Mouse (Mus musculus) heart, embryonic 16.5 days (tissue): ENCODE results near the gene Wdr49. TPM values are rescaled to one million over a fixed set of nuclear protein-coding genes. Genes with fewer than 3 reads are reported as not detected.

ENCODE experiments used
- ATAC-seq: fragments of 200-750 bp; cut with Nextera tagmentation; replicated peaks from 2 replicates; pipeline ENCODE4 v1.8.0; 2017; ENCODE audit warnings: moderate number of reproducible peaks; ENCODE audit not compliant: insufficient read depth, low FRiP score; ENCODE audit errors: extremely low read depth
- H3K27ac ChIP-seq: fragments of 300-500 bp; sonication (generic); 2 replicates; pipeline ENCODE4 v1.5.1; 2014; ENCODE audit warnings: mild to moderate bottlenecking, low read length, control low read depth, moderate library complexity
- H3K27me3 ChIP-seq: fragments of 300-500 bp; sonication (generic); 2 replicates; pipeline ENCODE4 v1.6.1; 2014; ENCODE audit warnings: low read length, mixed read lengths; ENCODE audit not compliant: control insufficient read depth, insufficient read depth
- H3K36me3 ChIP-seq: fragments of 300-500 bp; sonication (generic); 2 replicates; pipeline ENCODE4 v1.6.1; 2014; ENCODE audit not compliant: control insufficient read depth, insufficient read depth
- H3K4me1 ChIP-seq: fragments of 300-500 bp; sonication (generic); 2 replicates; pipeline ENCODE4 v1.6.1; 2014; ENCODE audit warnings: low read length, mixed read lengths; ENCODE audit not compliant: control insufficient read depth, insufficient read depth
- H3K4me2 ChIP-seq: fragments of 300-500 bp; sonication (generic); 2 replicates; pipeline ENCODE4 v1.6.1; 2014; ENCODE audit warnings: low read depth, mild to moderate bottlenecking, control low read depth, low read length
- H3K4me3 ChIP-seq: fragments of 300-500 bp; sonication (generic); 2 replicates; pipeline ENCODE4 v1.5.1; 2014; ENCODE audit warnings: mild to moderate bottlenecking, control low read depth, low read length
- H3K9ac ChIP-seq: fragments of 300-500 bp; sonication (generic); 2 replicates; pipeline ENCODE4 v1.6.1; 2014; ENCODE audit warnings: low read length, control low read depth
- H3K9me3 ChIP-seq: fragments of 300-500 bp; sonication (generic); replicated peaks from 2 replicates; pipeline ENCODE4 v1.6.1; 2016; ENCODE audit warnings: low read length; ENCODE audit not compliant: control insufficient read depth
- WGBS: fragments of 180-500 bp; shearing (Covaris S2); extraction: QIAGEN DNeasy Blood & Tissue Kit; methylation state at CpG from one replicate; pipeline ENCODE4 v1.1.7; 2014; 5-methylcytosine and 5-hydroxymethylcytosine counted together
- polyA plus RNA-seq: library from polyadenylated mRNA; unstranded; fragments of >200 nt; fragmentation: Nextera tagmentation; extraction: Ambion mirVana; gene quantifications from 2 replicates; pipeline ENCODE4 v1.2.1, GENCODE M21; 2015

The Wdr49 gene
- polyA plus RNA-seq, 1 experiment from 2014 or later, result not detected

GRCm38 (mm10) chr3:75277455-75277854 is 204.5 kb downstream of the Wdr49 start:
- Histone ChIP-seq H3K4me1 (peaks cover 4% of the 10 kb centered on the region; the same call in 1 of the 2 replicates), H3K36me3 (no peaks in the 10 kb centered on the region), H3K27ac (no peak overlapping the region), H3K4me3 (no peak overlapping the region), H3K4me2 (no peak overlapping the region), H3K9me3 (no peaks in the 10 kb centered on the region), H3K27me3 (no peaks in the 10 kb centered on the region), H3K9ac (no peak overlapping the region)
- ATAC-seq, result no peak
- 74% methylated on average over 4 of the region's 4 CpGs for WGBS

DNA sequence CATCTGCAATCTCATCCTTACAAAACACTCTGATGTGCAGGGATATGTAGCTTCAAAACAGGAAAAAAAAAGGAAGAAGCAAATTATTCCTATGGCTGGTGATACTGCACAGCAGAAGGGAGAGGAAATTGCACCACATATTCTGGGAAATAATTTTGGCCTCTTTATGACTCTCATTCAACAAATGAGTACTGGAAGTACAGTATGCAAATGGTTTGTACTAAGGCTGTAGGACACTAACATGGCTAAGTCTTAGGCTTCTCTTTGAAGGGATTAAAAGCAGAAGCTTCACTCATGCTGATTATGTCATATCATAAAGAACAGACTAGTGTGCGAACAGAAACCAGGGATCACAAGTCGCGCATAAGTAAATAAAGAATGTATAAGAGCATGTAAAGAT is 205.4 kb downstream of the Wdr49 start:
- H3K4me1 ChIP-seq, result peaks cover 4% of the 10 kb centered on the region; the same call in 1 of the 2 replicates
- 81% methylated on average over 3 of the region's 3 CpGs for WGBS

GRCm38 (mm10) chr3:75275127-75275526 is 206.8 kb downstream of the Wdr49 start:
- no peak overlapping the region for H3K4me3 ChIP-seq
- no peaks in the 10 kb centered on the region for H3K9me3 ChIP-seq
- no peaks in the 10 kb centered on the region for H3K27me3 ChIP-seq
- no peak overlapping the region for H3K4me2 ChIP-seq
- H3K27ac ChIP-seq, result no peak overlapping the region
- no peak overlapping the region for H3K9ac ChIP-seq
- no peak; the same call in 1 of the 2 replicates for ATAC-seq
- peaks cover 4% of the 10 kb centered on the region; the same call in 1 of the 2 replicates for H3K4me1 ChIP-seq
- no peaks in the 10 kb centered on the region for H3K36me3 ChIP-seq

More for the DNA sequence above, 205.4 kb downstream of the Wdr49 start:
- Histone ChIP-seq H3K27me3 (no peaks in the 10 kb centered on the region), H3K4me2 (no peak overlapping the region), H3K9me3 (no peaks in the 10 kb centered on the region), H3K4me3 (no peak overlapping the region), H3K36me3 (no peaks in the 10 kb centered on the region), H3K27ac (no peak overlapping the region), H3K9ac (no peak overlapping the region)
- no peak for ATAC-seq

DNA sequence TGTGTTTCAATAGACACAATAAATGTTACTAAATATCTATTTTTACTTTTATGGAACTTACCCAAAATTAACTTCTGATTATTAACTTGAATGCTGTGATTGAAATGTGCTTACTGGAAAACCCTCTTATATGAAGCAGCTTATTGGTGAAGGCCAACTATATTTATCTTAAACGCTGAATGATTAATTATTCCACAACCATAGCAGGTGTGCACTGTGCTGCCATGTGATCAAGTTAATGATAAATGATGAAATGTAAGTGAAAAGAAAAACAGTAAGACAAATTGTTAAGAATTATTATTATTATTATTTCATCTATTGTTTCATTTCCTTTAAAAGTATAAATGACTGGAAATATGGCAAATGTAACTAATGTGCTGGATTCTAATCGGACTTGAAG is 212.0 kb downstream of the Wdr49 start, which contains the start of gene Serpini2:
Gene Serpini2 (minus strand): TSS at position 101 of the 400 bp plus-strand sequence.
- WGBS, result 77% methylated on average over 2 of the region's 2 CpGs
- H3K9me3 ChIP-seq, result no peaks in the 10 kb centered on the region
- no peak within 1 kb of the TSS for H3K4me2 ChIP-seq
- no peaks in the 10 kb centered on the region for H3K27me3 ChIP-seq
- H3K9ac ChIP-seq, result no peak within 1 kb of the TSS
- no peaks in the 10 kb centered on the region for H3K36me3 ChIP-seq
- H3K4me3 ChIP-seq, result no peak within 1 kb of the TSS
- H3K27ac ChIP-seq, result no peak within 1 kb of the TSS
- H3K4me1 ChIP-seq, result no peaks in the 10 kb centered on the region
- no peak for ATAC-seq

DNA sequence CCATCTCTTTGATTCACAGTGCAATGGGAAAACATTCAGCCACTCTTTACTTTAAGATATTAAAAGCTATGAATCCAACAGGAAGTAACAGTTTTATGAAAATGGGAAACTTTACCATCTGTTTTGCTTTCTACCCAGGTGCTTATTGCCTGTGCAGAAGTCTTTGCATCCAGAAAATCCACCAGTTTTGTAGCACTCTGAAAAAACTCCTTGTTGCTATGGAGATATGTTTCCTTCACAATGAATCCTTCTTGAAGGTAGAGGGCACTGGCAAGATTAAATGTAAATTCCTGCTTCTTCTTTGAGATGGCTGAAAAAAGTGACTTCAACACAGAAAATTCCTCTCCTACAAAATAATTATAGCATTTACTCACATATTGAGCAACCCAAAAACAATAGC is 222.6 kb downstream of the Wdr49 start:
- Histone ChIP-seq H3K4me3 (no peak overlapping the region), H3K27ac (no peak overlapping the region), H3K9ac (no peak overlapping the region), H3K36me3 (no peaks in the 10 kb centered on the region), H3K4me1 (no peaks in the 10 kb centered on the region), H3K4me2 (no peak overlapping the region), H3K27me3 (no peaks in the 10 kb centered on the region), H3K9me3 (no peaks in the 10 kb centered on the region)
- no peak for ATAC-seq

Other genes starting within 250 kb of the Wdr49 start
- gene Serpini2, start 212.1 kb downstream of the Wdr49 start, polyA plus RNA-seq, result not detected in 2 replicates
- 49.8 and 56.2 TPM in 2 replicates for gene Pdcd10, start 74.7 kb upstream of the Wdr49 start, polyA plus RNA-seq
- gene Serpini1, start 75.4 kb upstream of the Wdr49 start, polyA plus RNA-seq, result 3.5 and 3.9 TPM in 2 replicates